Mouse (Mus musculus) midbrain, embryonic 11.5 days (tissue): ENCODE data around the gene Slc4a4. TPM values are rescaled to one million over a fixed set of nuclear protein-coding genes. Genes with fewer than 3 reads are reported as not detected.

Source experiments
- ATAC-seq: fragments of 200-750 bp; cut with Nextera tagmentation; 2 replicates; pipeline ENCODE4 v1.8.0; 2017; ENCODE audit warnings: moderate TSS enrichment, moderate library complexity; ENCODE audit not compliant: low FRiP score
- DNase-seq: peaks from one replicate; pipeline ENCODE4 v3.0.0; 2015; ENCODE audit warnings: low spot score; ENCODE audit errors: missing footprints
- H3K27ac ChIP-seq: fragments of 300-500 bp; sonication (generic); 2 replicates; pipeline ENCODE4 v1.5.1; 2014; ENCODE audit warnings: low read depth, low read length
- H3K27me3 ChIP-seq: fragments of 300-500 bp; sonication (generic); 2 replicates; pipeline ENCODE4 v1.6.1; 2014; ENCODE audit warnings: mild to moderate bottlenecking, low read length, moderate library complexity, mixed read lengths; ENCODE audit not compliant: control insufficient read depth, insufficient read depth
- H3K36me3 ChIP-seq: fragments of 300-500 bp; sonication (generic); 2 replicates; pipeline ENCODE4 v1.6.1; 2014; ENCODE audit warnings: mild to moderate bottlenecking, low read length, moderate library complexity, mixed read lengths; ENCODE audit not compliant: control insufficient read depth, insufficient read depth
- H3K4me1 ChIP-seq: fragments of 300-500 bp; sonication (generic); 2 replicates; pipeline ENCODE4 v1.6.1; 2014; ENCODE audit warnings: low read length; ENCODE audit not compliant: control insufficient read depth, insufficient read depth
- H3K4me2 ChIP-seq: fragments of 300-500 bp; sonication (generic); 2 replicates; pipeline ENCODE4 v1.6.1; 2014; ENCODE audit warnings: mild to moderate bottlenecking, moderate library complexity
- H3K4me3 ChIP-seq: fragments of 300-500 bp; sonication (generic); 2 replicates; pipeline ENCODE4 v1.5.1; 2014; ENCODE audit warnings: low read depth, low read length
- H3K9ac ChIP-seq: fragments of 300-500 bp; sonication (generic); 2 replicates; pipeline ENCODE4 v1.6.1; 2014; ENCODE audit warnings: low read length
- H3K9me3 ChIP-seq: fragments of 300-500 bp; sonication (generic); 2 replicates; pipeline ENCODE4 v1.6.1; 2016; ENCODE audit warnings: low read length; ENCODE audit not compliant: control insufficient read depth
- WGBS: fragments of 180-500 bp; shearing (Covaris S2); extraction: QIAGEN DNeasy Blood & Tissue Kit; methylation state at CpG from one replicate; pipeline ENCODE4 v1.1.7; 2014; 5-methylcytosine and 5-hydroxymethylcytosine counted together
- polyA plus RNA-seq: library from polyadenylated mRNA; unstranded; fragments of >200 nt; fragmentation: Nextera tagmentation; extraction: Ambion mirVana; gene quantifications from 2 replicates; pipeline ENCODE4 v1.2.1, GENCODE M21; 2014

Gene Slc4a4
- polyA plus RNA-seq, 1 experiment from 2014 or later, result 1.6 TPM

DNA sequence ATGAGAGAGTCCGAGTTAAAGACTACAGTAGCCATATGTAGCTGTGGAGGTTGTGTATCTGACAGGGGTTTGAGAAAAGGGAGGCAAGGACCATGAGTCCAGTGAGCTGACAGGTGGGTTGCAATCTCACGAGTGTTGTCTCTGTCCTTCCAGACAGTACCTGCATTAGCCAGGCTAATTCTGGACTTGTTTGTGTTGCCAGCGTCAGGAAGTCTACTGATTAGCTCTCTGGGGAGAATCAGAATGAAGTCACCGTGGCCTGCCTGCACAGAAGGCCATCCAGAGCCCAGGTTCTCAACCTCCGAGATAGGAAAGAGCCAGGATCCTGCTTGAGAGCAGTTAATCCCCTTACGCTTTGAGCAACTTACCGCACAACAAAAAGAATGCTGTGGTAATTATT, 18.2 kb downstream of the Slc4a4 start:
- DNase-seq (no peak), ATAC-seq (no peak)
- no peak overlapping the region for H3K27ac ChIP-seq
- no peaks in the 10 kb centered on the region for H3K9me3 ChIP-seq
- H3K9ac ChIP-seq, result no peak overlapping the region
- WGBS, result 82% methylated on average over 7 of the region's 7 CpGs
- H3K4me1 ChIP-seq, result no peaks in the 10 kb centered on the region
- no peaks in the 10 kb centered on the region for H3K27me3 ChIP-seq
- no peak overlapping the region for H3K4me3 ChIP-seq
- no peak overlapping the region for H3K4me2 ChIP-seq
- H3K36me3 ChIP-seq, result no peaks in the 10 kb centered on the region

- Histone ChIP-seq H3K27ac (no peak overlapping the region), H3K27me3 (no peaks in the 10 kb centered on the region), H3K4me2 (no peak overlapping the region), H3K36me3 (no peaks in the 10 kb centered on the region), H3K9ac (no peak overlapping the region), H3K9me3 (no peaks in the 10 kb centered on the region), H3K4me1 (no peaks in the 10 kb centered on the region), H3K4me3 (no peak overlapping the region)
- WGBS, result 90% methylated on average over 3 of the region's 3 CpGs
- DNase-seq (no peak), ATAC-seq (no peak)
These were observed 21.0 kb downstream of the Slc4a4 start for GRCm38 (mm10) chr5:88907615-88908014.

GRCm38 (mm10) chr5:88912629-88913028, 26.0 kb downstream of the Slc4a4 start:
- H3K4me1 ChIP-seq, result no peaks in the 10 kb centered on the region
- no peak for ATAC-seq

DNA sequence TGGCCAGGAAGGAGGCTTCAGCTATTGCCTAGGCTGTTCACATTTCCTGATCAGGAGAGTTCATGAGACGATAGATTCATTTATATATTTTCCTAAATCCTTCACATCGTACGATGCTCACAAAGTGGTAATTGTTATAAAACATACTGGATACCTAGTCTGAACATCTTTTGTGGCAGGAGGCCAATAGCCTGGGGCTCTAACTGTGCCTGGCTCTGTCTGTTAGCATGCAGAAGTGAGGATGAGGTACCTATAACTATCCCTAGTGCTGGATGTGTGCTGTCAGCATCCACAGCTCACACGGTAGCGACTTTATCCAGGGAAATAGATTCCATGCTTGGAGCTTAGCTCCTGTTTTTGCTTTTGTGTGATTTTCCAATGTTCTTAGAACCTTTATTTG, 28.5 kb downstream of the Slc4a4 start:
- Histone ChIP-seq H3K4me2 (no peak overlapping the region), H3K4me3 (no peak overlapping the region), H3K27me3 (no peaks in the 10 kb centered on the region), H3K36me3 (no peaks in the 10 kb centered on the region), H3K27ac (no peak overlapping the region), H3K9me3 (no peaks in the 10 kb centered on the region), H3K4me1 (no peaks in the 10 kb centered on the region), H3K9ac (no peak overlapping the region)
- 94% methylated on average over 5 of the region's 5 CpGs for WGBS
- DNase-seq (no peak), ATAC-seq (no peak)

More at GRCm38 (mm10) chr5:88912629-88913028, 26.0 kb downstream of the Slc4a4 start:
- Histone ChIP-seq H3K9me3 (no peaks in the 10 kb centered on the region), H3K36me3 (no peaks in the 10 kb centered on the region), H3K4me3 (no peak overlapping the region), H3K27me3 (no peaks in the 10 kb centered on the region), H3K27ac (no peak overlapping the region), H3K4me2 (no peak overlapping the region), H3K9ac (no peak overlapping the region)
- DNase-seq, result no peak
- whole genome bisulfite sequencing, result 100% methylated on average over 2 of the region's 2 CpGs

GRCm38 (mm10) chr5:88916501-88916971, 29.9 kb downstream of the Slc4a4 start:
- Histone ChIP-seq H3K4me2 (no peak overlapping the region), H3K36me3 (no peaks in the 10 kb centered on the region), H3K9ac (no peak overlapping the region), H3K27ac (no peak overlapping the region), H3K4me3 (no peak overlapping the region), H3K27me3 (no peaks in the 10 kb centered on the region), H3K4me1 (no peaks in the 10 kb centered on the region), H3K9me3 (no peaks in the 10 kb centered on the region)
- DNase-seq, result no peak
- ATAC-seq, result no peak
- 78% methylated on average over 9 of the region's 9 CpGs for WGBS

GRCm38 (mm10) chr5:88917221-88917620, 30.6 kb downstream of the Slc4a4 start:
- Histone ChIP-seq H3K9me3 (no peaks in the 10 kb centered on the region), H3K27me3 (no peaks in the 10 kb centered on the region), H3K9ac (no peak overlapping the region), H3K4me2 (no peak overlapping the region), H3K4me1 (no peaks in the 10 kb centered on the region), H3K36me3 (no peaks in the 10 kb centered on the region), H3K4me3 (no peak overlapping the region), H3K27ac (no peak overlapping the region)
- WGBS, result 87% methylated on average over 3 of the region's 3 CpGs
- DNase-seq (no peak), ATAC-seq (no peak)

DNA sequence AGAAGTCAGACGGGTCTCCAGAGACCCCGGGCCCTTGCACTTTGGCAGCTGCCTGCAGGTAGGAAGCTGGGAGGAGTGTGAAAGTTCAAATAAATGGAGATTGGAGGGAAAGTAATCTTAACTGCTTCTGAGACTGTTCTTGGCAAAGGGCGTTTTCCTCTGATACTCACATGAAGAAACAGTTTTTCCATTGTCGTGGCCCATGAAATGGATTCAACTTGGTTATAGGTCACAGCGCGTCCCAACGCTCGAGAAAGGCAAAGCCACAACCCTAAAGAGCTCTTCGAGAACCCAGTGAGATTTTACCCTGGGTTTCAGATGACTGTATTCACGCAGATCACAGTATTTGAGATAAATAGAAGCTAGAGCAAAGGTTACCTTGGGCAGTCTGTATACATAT, 31.0 kb downstream of the Slc4a4 start:
- Histone ChIP-seq H3K4me1 (no peaks in the 10 kb centered on the region), H3K27ac (no peak overlapping the region), H3K27me3 (no peaks in the 10 kb centered on the region), H3K36me3 (no peaks in the 10 kb centered on the region), H3K4me3 (no peak overlapping the region), H3K9ac (no peak overlapping the region), H3K4me2 (no peak overlapping the region), H3K9me3 (no peaks in the 10 kb centered on the region)
- ATAC-seq, result no peak
- WGBS, result 92% methylated on average over 10 of the region's 10 CpGs
- no peak for DNase-seq

- DNase-seq, result no peak
- WGBS, result 86% methylated on average over 9 of the region's 9 CpGs
These were observed 31.9 kb downstream of the Slc4a4 start for GRCm38 (mm10) chr5:88918538-88918937.

DNA sequence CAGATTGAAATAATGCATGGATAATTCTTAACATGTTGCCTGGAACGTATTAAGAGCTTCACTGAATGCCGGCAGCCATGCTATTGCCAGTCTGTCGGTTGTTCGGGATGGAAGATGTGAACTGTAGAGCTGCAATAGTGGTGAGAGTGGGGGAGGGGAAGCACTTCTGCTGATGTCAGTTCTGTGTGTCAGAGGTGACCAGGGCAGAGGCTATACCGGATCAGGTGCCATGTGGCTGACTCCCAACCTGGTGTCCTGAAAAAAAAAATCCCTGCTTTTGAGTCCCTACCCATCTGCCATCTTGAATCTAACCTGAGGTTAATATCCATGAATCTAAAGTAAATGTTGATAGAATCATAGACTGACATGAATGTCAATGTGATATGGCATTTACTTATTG, 39.0 kb downstream of the Slc4a4 start:
- Histone ChIP-seq H3K4me2 (no peak overlapping the region), H3K4me3 (no peak overlapping the region), H3K4me1 (peaks cover 5% of the 10 kb centered on the region; the same call in 1 of the 2 replicates), H3K27ac (no peak overlapping the region), H3K27me3 (no peaks in the 10 kb centered on the region), H3K9me3 (no peaks in the 10 kb centered on the region), H3K36me3 (no peaks in the 10 kb centered on the region), H3K9ac (no peak overlapping the region)
- no peak for ATAC-seq
- 91% methylated on average over 5 of the region's 5 CpGs for WGBS
- DNase-seq, result no peak

More at GRCm38 (mm10) chr5:88918538-88918937, 31.9 kb downstream of the Slc4a4 start:
- Histone ChIP-seq H3K36me3 (no peaks in the 10 kb centered on the region), H3K4me1 (no peaks in the 10 kb centered on the region), H3K9me3 (no peaks in the 10 kb centered on the region), H3K27me3 (no peaks in the 10 kb centered on the region), H3K27ac (no peak overlapping the region), H3K4me2 (no peak overlapping the region), H3K4me3 (no peak overlapping the region), H3K9ac (no peak overlapping the region)
- ATAC-seq, result no peak
